Mouse (Mus musculus): ENCODE measurements around the gene Tpcn1.

The Tpcn1 gene

GRCm38 (mm10) chr5:120560129-120560615 lies 28.3 kb downstream of the Tpcn1 start:
- no peak for DNase-seq (ENCODE audit: low read depth, low spot score)

GRCm38 (mm10) chr5:120558762-120559161 lies 29.7 kb downstream of the Tpcn1 start:
- no peak for DNase-seq (ENCODE audit: low read depth, low spot score)

DNA sequence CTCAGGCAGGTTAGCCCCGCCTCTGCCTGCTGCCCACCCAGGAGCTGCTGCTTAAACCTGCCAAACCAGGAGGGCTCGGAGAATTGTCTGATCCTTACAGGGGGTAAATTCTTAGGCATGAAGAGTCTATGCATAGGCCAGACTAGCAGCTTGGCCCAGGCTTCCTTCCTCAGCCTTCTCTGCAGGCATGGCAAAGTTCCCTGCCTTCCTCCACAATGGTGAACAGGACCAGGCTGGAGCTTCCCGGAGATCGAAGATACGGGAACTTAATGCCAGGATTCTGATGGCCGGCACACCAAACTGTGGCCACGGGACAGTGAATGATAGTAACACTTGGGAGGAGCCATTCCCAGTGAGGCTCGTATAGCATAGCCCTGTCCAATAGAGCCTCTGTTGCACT lies 30.4 kb downstream of the Tpcn1 start:
- no peak for DNase-seq (ENCODE audit: low read depth, low spot score)

DNA sequence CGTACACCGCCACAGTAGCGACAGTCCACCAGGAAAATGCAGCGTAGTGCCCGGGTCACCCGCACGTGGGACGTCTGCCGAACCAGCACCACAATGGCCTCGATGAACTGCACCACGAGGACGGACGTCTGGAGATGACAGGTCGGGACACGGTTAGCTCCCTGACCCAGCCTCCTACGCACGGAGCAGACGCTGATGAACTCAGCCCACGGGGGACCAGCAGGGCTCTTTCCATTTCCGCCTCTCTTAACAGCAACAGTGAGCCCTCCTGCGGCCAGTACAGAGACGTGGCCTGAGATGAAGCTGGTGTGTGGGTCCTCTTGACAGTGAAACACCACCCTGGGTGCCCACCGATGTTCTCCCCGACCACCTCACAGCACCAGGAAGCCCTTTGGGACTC lies 32.6 kb downstream of the Tpcn1 start:
- DNase-seq (ENCODE audit: low read depth, low spot score), result no peak

- no peak for DNase-seq (ENCODE audit: low read depth, low spot score)
Observed at GRCm38 (mm10) chr5:120550673-120551072, 37.8 kb downstream of the Tpcn1 start.

- DNase-seq (ENCODE audit: low read depth, low spot score), result no peak
Observed at GRCm38 (mm10) chr5:120550137-120550536, 38.3 kb downstream of the Tpcn1 start.

DNA sequence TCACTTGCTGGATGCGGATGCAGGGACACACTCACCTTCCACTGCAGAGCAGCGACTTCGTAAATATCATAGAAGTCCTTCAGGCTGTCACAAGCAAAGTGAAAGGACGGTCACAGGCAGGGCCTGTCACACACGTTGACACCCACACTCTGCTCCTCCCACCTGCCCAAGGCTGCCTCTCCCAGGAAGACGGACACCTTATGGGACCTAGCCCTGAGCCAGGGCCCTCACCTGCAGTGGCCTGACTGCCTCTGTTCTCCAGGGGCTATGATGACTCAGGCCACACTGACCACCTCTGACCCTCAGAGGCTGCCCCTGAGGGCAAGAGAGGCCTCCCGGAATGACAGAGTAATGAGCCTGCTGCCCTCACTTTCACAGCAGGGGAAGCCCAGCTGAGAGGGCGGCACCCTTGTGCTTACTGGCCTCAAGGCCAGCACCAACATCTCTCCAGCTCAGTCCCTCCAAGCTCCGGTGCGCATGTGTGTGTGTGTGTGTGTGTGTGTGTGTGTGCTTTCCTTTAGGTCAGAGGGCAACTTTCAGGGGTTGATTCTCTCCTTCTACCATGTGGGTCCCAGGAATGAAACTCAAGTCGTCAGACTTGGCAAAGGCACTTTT lies 40.1 kb downstream of the Tpcn1 start:
- DNase-seq (ENCODE audit: low read depth, low spot score), result no peak

DNA sequence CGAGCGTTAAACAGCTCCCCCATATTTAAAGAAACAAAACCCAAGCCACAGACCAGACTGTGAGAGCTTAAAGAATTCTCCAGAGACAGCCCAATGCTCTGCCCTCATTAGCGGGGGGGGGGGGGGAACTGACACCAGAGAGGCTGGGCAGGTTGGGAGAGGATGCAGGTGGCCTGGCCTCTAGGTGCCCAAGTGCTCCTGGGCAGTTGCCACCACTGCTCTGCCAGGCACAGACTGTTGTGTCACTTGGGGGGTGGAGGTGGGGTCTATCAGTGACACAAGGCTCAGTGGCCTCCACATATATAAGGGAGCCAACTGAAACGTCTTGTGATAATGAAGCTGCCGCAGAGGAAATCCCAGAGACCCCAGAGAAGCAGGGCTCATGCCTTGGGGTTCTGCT lies 51.8 kb downstream of the Tpcn1 start:
- no peak for DNase-seq (ENCODE audit: low read depth, low spot score)

GRCm38 (mm10) chr5:120536046-120536445 lies 52.4 kb downstream of the Tpcn1 start:
- no peak for DNase-seq (ENCODE audit: low read depth, low spot score)

DNA sequence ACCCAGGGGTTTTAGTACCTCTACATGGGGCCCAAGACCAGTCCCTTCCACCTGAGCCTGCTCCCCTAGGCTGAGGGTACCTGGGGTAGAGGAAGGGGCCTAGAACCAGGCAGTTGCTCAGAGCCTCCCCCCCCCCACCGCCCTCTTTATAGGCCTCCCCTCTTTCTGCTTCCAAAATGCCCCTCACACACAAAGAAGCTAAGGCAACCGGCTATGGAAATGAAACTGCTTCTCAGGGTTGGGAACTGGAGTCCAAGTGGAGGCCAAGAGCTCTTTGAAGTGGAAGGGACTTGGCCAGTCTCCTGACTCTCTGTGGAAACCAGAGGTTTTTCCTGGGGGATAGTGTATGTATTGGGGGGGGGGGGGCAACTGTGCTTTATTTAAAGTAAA lies 53.8 kb downstream of the Tpcn1 start:
- DNase-seq (ENCODE audit: low read depth, low spot score), result no peak

- no peak for DNase-seq (ENCODE audit: low read depth, low spot score)
Observed at GRCm38 (mm10) chr5:120534071-120534685, 54.3 kb downstream of the Tpcn1 start.

DNA sequence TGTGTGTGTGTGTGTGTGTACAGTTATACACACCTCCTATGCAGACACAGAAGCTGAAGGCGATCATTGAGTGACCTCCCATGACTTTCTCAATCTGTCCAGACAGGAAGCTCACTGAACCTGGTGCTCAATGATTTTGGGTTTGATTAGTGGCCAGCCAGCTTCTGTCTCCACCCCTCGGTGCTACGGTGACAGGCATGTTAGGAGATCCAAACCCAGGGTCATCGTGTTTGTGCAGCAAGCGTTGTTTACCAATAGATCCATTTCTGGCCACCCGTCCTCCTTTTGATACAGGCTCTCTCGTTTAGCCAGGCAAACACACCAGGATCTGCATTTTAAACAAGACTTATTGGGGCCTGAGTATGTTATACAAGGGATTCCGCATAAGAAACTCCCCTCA lies 56.8 kb downstream of the Tpcn1 start:
- no peak for DNase-seq (ENCODE audit: low read depth, low spot score)

DNA sequence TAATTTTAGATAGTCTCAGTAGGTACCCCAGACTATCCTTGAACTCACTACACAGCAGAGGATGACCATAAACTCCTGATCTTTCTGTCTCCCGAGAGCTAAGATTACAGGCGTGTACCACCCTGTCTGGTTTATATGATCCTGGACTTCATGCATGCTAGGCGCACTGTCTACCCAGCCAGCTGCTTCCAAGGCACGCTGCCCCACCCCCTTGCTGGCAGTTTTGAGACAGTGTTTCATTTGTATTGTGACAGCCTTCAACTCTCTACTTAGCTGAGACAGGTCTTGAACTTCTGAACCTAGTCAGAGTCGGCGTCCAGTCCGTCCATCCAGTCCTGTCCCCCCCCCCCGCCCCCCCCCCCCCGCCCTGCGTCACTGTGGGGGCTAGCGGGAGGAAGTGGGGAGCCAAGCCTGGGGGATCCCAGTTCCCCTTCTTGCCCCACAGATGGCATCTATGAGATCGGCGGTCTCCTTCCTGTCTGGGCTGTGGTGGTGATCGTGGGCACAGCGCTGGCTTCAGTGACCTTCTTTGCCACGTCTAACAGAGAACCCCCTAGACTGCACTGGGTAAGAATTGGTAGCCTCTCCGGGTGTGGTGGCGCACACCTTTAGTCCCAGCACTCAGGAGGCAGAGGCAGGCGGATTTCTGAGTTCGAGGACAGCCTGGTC lies 61.0 kb downstream of the Tpcn1 start:
- DNase-seq (ENCODE audit: low read depth, low spot score), result no peak

GRCm38 (mm10) chr5:120526311-120526710 lies 62.2 kb downstream of the Tpcn1 start:
- no peak for DNase-seq (ENCODE audit: low read depth, low spot score)

DNA sequence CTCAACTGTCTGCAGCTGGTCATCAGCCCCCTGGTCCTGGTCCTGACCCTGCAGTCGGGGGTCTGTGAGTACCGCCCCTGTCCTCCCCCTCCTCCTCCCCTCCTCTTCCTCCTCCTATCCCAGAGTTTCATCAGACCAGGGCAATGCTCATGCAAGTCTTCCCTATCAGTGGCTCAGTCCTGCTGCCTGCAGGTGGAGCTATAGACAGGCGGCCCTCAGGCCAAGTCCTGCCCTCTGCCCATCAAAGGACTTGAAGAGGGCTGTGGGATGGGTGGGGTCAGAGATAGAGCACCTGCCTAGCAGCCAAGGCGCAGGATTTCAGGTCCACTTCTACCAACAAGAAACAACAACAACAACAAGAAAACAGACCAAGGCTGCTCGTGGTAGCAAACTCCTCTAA lies 62.7 kb downstream of the Tpcn1 start:
- peak; percentile 24 for DNase-seq (ENCODE audit: low read depth, low spot score)

- DNase-seq (ENCODE audit: low read depth, low spot score), result no peak
Observed at GRCm38 (mm10) chr5:120524736-120525135, 63.7 kb downstream of the Tpcn1 start.

DNA sequence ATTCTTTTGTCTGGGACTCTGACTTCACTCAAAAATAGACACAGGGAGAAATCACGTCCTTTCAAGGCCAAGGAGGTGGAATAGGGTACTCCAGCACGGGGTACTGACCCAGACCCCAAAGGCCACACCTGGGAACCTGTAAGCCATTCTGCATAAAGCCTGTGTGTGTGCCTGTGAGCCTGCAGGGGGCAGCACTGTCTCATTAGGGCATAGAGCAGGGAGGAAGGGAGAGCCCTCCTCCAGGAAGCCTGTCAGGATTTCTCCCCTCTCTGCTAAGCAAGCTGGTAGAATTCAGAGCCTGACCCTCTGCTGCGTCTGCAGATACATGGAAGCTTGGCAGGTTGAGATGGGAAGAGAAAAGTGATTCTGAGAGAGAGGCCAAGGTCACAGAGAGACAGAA lies 65.8 kb downstream of the Tpcn1 start:
- DNase-seq (ENCODE audit: low read depth, low spot score), result peak; percentile 76

- DNase-seq (ENCODE audit: low read depth, low spot score), result no peak
Observed at GRCm38 (mm10) chr5:120517552-120517951, 70.9 kb downstream of the Tpcn1 start.

- DNase-seq (ENCODE audit: low read depth, low spot score), result no peak
Observed at GRCm38 (mm10) chr5:120516221-120516984, 72.1 kb downstream of the Tpcn1 start.

- DNase-seq (ENCODE audit: low read depth, low spot score), result no peak
Observed at GRCm38 (mm10) chr5:120515451-120515850, 73.0 kb downstream of the Tpcn1 start.

DNA sequence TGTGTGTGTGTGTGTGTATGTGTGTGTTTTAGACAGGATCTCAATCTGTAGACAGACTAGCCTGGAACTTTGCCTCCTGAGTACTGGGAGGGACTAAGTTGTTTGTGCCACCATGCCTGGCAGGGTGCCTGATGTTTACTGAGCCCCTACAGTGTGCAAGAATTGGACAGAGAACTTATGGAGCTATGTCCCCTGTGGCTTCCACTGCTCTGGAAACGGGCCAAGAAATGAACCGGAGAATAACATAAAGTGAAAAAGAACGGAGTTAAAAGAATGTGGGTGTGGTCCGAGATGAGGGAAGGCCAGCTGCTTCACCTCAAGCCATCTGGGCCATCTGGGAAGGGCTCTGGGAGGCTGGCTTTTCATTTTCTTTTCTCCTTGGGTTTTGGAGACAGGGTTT lies 73.7 kb downstream of the Tpcn1 start:
- no peak for DNase-seq (ENCODE audit: low read depth, low spot score)

DNA sequence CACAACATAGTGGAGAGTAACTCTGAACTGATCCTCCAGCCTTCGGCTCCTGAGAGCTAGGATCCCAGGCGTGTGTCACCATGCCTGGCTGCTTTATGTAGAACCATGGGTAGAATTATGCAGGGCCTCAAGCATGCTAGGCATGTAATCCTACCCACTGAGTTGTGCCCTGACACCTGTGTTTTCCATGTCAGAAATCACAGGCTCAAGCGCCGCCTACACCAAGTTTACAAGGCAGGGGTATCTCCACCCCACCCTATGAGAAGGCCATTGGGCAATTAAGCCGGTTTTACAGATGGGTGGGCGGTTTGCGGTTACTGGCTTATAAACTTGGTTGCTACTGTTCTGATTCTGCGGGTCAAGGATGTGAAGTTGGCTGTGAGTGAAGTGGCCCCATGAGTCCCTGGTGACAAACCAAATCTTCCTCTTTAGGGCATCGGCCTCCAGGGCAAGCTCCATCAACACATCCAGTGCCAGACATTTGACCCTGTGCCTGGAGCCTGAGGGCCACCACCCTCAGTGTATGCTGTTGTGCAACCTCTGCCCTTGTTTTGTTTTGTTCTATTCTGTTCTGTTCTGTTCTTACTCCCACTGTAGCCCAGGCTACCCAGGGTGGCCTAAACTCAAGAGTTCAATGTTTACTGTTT lies 74.3 kb downstream of the Tpcn1 start:
- no peak for DNase-seq (ENCODE audit: low read depth, low spot score)
